Comparison of ENCODE assay signal across 8 mouse cellular contexts in genomic region chr2:35461131-35461947, GRCm38 (mm10). TPM values are rescaled to one million over a fixed set of nuclear protein-coding genes. Genes with fewer than 3 reads are reported as not detected.
DNase-seq lines count a peak whose midpoint lies in the region; ATAC-seq and TF ChIP-seq lines count a peak whose summit lies in the region.

No protein-coding gene starts in this region.

- H3K36me3 ChIP-seq in forebrain, embryonic 11.5 days (ENCODE audit: control insufficient read depth, insufficient read depth, low read length): no peaks in the 10 kb centered on the region
- H3K36me3 ChIP-seq in hindbrain, postnatal 0 days (ENCODE audit: insufficient read depth, low read length): no peaks in the 10 kb centered on the region
- H3K36me3 ChIP-seq in lung, embryonic 15.5 days: no peaks in the 10 kb centered on the region

- H3K4me1 ChIP-seq in forebrain, embryonic 11.5 days (replicated peaks; ENCODE audit: control insufficient read depth, insufficient read depth, low read length): no peaks in the 10 kb centered on the region; the same call in 1 of the 2 replicates
- no peaks in the 10 kb centered on the region; the same call in 1 of the 2 replicates for H3K4me1 ChIP-seq in hindbrain, postnatal 0 days (ENCODE audit: insufficient read depth, low read length)
- peaks cover 30% of the 10 kb centered on the region for H3K4me1 ChIP-seq in lung, embryonic 15.5 days

- WGBS in forebrain, embryonic 11.5 days: 2% methylated on average over 19 of the region's 20 CpGs
- WGBS in hindbrain, postnatal 0 days: 6% methylated on average over 19 of the region's 20 CpGs
- WGBS in lung, embryonic 15.5 days: 3% methylated on average over 20 of the region's 20 CpGs

- no peak for TF ChIP-seq CTCF in hindbrain, postnatal 0 days (IDR thresholded peaks at IDR 0.05; ENCODE audit: low read depth)

- no peaks in the 10 kb centered on the region; the same call in 1 of the 2 replicates for H3K9me3 ChIP-seq in forebrain, embryonic 11.5 days (ENCODE audit: control insufficient read depth, low read length)
- no peaks in the 10 kb centered on the region for H3K9me3 ChIP-seq in hindbrain, postnatal 0 days (ENCODE audit: low read length)
- no peaks in the 10 kb centered on the region for H3K9me3 ChIP-seq in lung, embryonic 15.5 days

- no peak overlapping the region for H3K27ac ChIP-seq in forebrain, embryonic 11.5 days (ENCODE audit: low read depth, low read length)
- no peak overlapping the region for H3K27ac ChIP-seq in hindbrain, postnatal 0 days
- H3K27ac ChIP-seq in lung, embryonic 15.5 days: peak overlapping the region; percentile 75

- intact Hi-C loops in left cerebral cortex, postnatal 36 days (cut with DNase I): loop anchor here (5.0 kb wide), 1 partner anchor 46 kb away; no protein-coding TSS in a partner anchor

- peak overlapping the region; percentile 99 for H3K4me2 ChIP-seq in forebrain, embryonic 11.5 days (ENCODE audit: low read depth, low read length, severe bottlenecking)
- peak overlapping the region; percentile 99 for H3K4me2 ChIP-seq in hindbrain, postnatal 0 days (ENCODE audit: low read depth, low read length)
- peak overlapping the region; percentile 93 for H3K4me2 ChIP-seq in lung, embryonic 15.5 days

- 0 out of 2 replicates have a peak overlapping the region, but pooled peaks have one; percentile 24 for H3K9ac ChIP-seq in forebrain, embryonic 11.5 days (ENCODE audit: low read length)
- peak overlapping the region; percentile 63; the same call in 1 of the 2 replicates for H3K9ac ChIP-seq in hindbrain, postnatal 0 days (replicated peaks; ENCODE audit: low read length)
- peak overlapping the region; percentile 62 for H3K9ac ChIP-seq in lung, embryonic 15.5 days

- peaks cover 2% of the 10 kb centered on the region; the same call in 1 of the 2 replicates for H3K27me3 ChIP-seq in forebrain, embryonic 11.5 days (ENCODE audit: control insufficient read depth, insufficient read depth, low read length)
- no peaks in the 10 kb centered on the region for H3K27me3 ChIP-seq in hindbrain, postnatal 0 days (ENCODE audit: insufficient read depth, low read length)
- H3K27me3 ChIP-seq in lung, embryonic 15.5 days: no peaks in the 10 kb centered on the region

- peak overlapping the region; percentile 50 for H3K4me3 ChIP-seq in forebrain, embryonic 11.5 days (ENCODE audit: low read depth, low read length)
- H3K4me3 ChIP-seq in hindbrain, postnatal 0 days (ENCODE audit: low read length): peak overlapping the region; percentile 59
- peak overlapping the region; percentile 53 for H3K4me3 ChIP-seq in lung, embryonic 15.5 days

- no peak for ATAC-seq in forebrain, embryonic 11.5 days (replicated peaks; ENCODE audit: low FRiP score)
- ATAC-seq in hindbrain, postnatal 0 days: no peak
- peak; percentile 54 for ATAC-seq in lung, embryonic 15.5 days (ENCODE audit: borderline replicate concordance, extremely low read depth, low FRiP score, low TSS enrichment)

- DNase-seq in urinary bladder, postnatal 14 days (ENCODE audit: low spot score): peak; percentile 34
- DNase-seq in urinary bladder, postnatal 36 days (ENCODE audit: low spot score in 2 of 2): no peak
- DNase-seq in forebrain, embryonic 11.5 days (ENCODE audit: low spot score): peak; percentile 61
- DNase-seq in hindbrain, postnatal 0 days (ENCODE audit: low spot score): peak; percentile 20
- peak; percentile 29 for DNase-seq in retina, embryonic 14.5 days (ENCODE audit: low spot score)
- DNase-seq in gastrocnemius, postnatal 10 days: no peak
- no peak for DNase-seq in left cerebral cortex, postnatal 36 days (ENCODE audit: low spot score in 2 of 2)

RNA-seq across cellular contexts. Expression of gene Ggta1, which starts 1.7 kb away (rescaled TPM):
- 5.1 and 7.2 TPM in 2 replicates for polyA plus RNA-seq in forebrain, embryonic 11.5 days (2014; fragmentation: Nextera tagmentation; extraction: Ambion mirVana)
- 3.8 and 11.8 TPM in 2 replicates for total RNA-seq in hindbrain, postnatal 0 days (2014; rRNA removed)
- 3.2 and 4.7 TPM in 2 replicates for polyA plus RNA-seq in hindbrain, postnatal 0 days (2015; fragmentation: Nextera tagmentation; extraction: Ambion mirVana)
- polyA plus RNA-seq in lung, embryonic 15.5 days (2015; fragmentation: Nextera tagmentation; extraction: Ambion mirVana): 19.6 and 20.8 TPM in 2 replicates
- total RNA-seq in gastrocnemius, postnatal 10 days (2021): 10 to 100 TPM; 13.2 to 17.0 TPM
- 1 to 10 TPM; 3.3 to 3.8 TPM for total RNA-seq in left cerebral cortex, postnatal 36 days (2021)

Comparison
In these comparisons a context has a peak if more than half of its experiments do, and no peak if none do; other contexts are left out.
1. DNase-seq: peak in urinary bladder, postnatal 14 days (single experiment), forebrain, embryonic 11.5 days (single experiment), hindbrain, postnatal 0 days (single experiment) and retina, embryonic 14.5 days (single experiment); none in urinary bladder, postnatal 36 days (0 of 2), gastrocnemius, postnatal 10 days (single experiment) and left cerebral cortex, postnatal 36 days (0 of 2).
2. Peak in every context shown above with its lines, with median percentiles within 50 percentile points of each other: H3K4me2 ChIP-seq, H3K4me3 ChIP-seq and H3K9ac ChIP-seq.